Mouse (Mus musculus) forebrain, embryonic 12.5 days (tissue): ENCODE data around the gene Retreg1. TPM values are rescaled to one million over a fixed set of nuclear protein-coding genes. Genes with fewer than 3 reads are reported as not detected.
A peak's percentile ranks its signal among the peaks of the same experiment; 100 is the strongest.

Experiments used
- ATAC-seq: fragments of 200-750 bp; cut with Nextera tagmentation; 2 replicates; pipeline ENCODE4 v1.8.0; 2017; ENCODE audit warnings: moderate TSS enrichment; ENCODE audit not compliant: low FRiP score
- H3K27ac ChIP-seq: fragments of 300-500 bp; sonication (generic); 2 replicates; pipeline ENCODE4 v1.5.1; 2016; ENCODE audit warnings: mild to moderate bottlenecking
- H3K27me3 ChIP-seq: fragments of 300-500 bp; sonication (generic); 2 replicates; pipeline ENCODE4 v1.6.1; 2016; ENCODE audit warnings: mild to moderate bottlenecking
- H3K36me3 ChIP-seq: fragments of 300-500 bp; sonication (generic); replicated peaks from 2 replicates; pipeline ENCODE4 v1.6.1; 2016; ENCODE audit warnings: mild to moderate bottlenecking
- H3K4me1 ChIP-seq: fragments of 300-500 bp; sonication (generic); 2 replicates; pipeline ENCODE4 v1.6.1; 2016
- H3K4me2 ChIP-seq: fragments of 300-500 bp; sonication (generic); 2 replicates; pipeline ENCODE4 v1.6.1; 2016; ENCODE audit warnings: mild to moderate bottlenecking, moderate library complexity
- H3K4me3 ChIP-seq: fragments of 300-500 bp; sonication (generic); replicated peaks from 2 replicates; pipeline ENCODE4 v1.5.1; 2016; ENCODE audit warnings: mild to moderate bottlenecking
- H3K9ac ChIP-seq: fragments of 300-500 bp; sonication (generic); 2 replicates; pipeline ENCODE4 v1.6.1; 2016; ENCODE audit warnings: mild to moderate bottlenecking
- H3K9me3 ChIP-seq: fragments of 300-500 bp; sonication (generic); 2 replicates; pipeline ENCODE4 v1.6.1; 2016
- WGBS: fragments of 180-500 bp; shearing (Covaris S2); methylation state at CpG from one replicate; pipeline ENCODE4 v1.1.7; 2016; 5-methylcytosine and 5-hydroxymethylcytosine counted together
- polyA plus RNA-seq: library from polyadenylated mRNA; unstranded; fragments of >200 nt; fragmentation: Nextera tagmentation; extraction: Ambion mirVana; gene quantifications from 2 replicates; pipeline ENCODE4 v1.2.1, GENCODE M21; 2016

Retreg1 gene
- polyA plus RNA-seq, 1 experiment from 2014 or later, result 2.8 TPM

GRCm38 (mm10) chr15:25929518-25929917, 86.5 kb downstream of the Retreg1 start:
- Histone ChIP-seq H3K4me2 (no peak overlapping the region), H3K27ac (no peak overlapping the region), H3K27me3 (no peaks in the 10 kb centered on the region), H3K9me3 (no peaks in the 10 kb centered on the region), H3K9ac (no peak overlapping the region), H3K4me3 (no peak overlapping the region), H3K4me1 (0 out of 2 replicates have a peak, but pooled peaks cover 5% of the 10 kb centered on the region), H3K36me3 (no peaks in the 10 kb centered on the region)
- 91% methylated on average over 11 of the region's 11 CpGs for WGBS
- no peak for ATAC-seq

DNA sequence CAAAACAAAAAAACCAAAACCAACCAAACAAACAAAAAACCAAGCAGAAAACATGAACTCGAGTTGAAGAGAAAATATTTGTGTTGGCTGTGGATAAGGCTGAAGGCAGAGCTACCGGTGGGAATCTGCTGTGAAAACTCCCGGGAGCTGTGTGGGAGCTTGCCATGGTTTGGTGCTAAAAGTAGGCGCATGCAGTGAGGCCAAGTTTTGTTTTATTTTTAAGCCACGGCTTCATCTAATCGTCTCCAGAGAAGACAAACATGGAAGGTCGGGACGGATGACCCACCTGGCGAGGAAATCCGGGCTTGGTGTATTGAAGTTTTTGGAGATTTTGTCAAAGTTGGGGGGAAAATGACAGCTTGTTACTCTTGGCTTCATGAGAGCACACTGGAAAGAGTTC, 87.0 kb downstream of the Retreg1 start:
- 80% methylated on average over 10 of the region's 10 CpGs for WGBS
- Histone ChIP-seq H3K27me3 (no peaks in the 10 kb centered on the region), H3K36me3 (no peaks in the 10 kb centered on the region), H3K4me2 (no peak overlapping the region), H3K9ac (no peak overlapping the region), H3K9me3 (no peaks in the 10 kb centered on the region), H3K4me1 (0 out of 2 replicates have a peak, but pooled peaks cover 5% of the 10 kb centered on the region), H3K4me3 (no peak overlapping the region), H3K27ac (no peak overlapping the region)
- no peak for ATAC-seq

DNA sequence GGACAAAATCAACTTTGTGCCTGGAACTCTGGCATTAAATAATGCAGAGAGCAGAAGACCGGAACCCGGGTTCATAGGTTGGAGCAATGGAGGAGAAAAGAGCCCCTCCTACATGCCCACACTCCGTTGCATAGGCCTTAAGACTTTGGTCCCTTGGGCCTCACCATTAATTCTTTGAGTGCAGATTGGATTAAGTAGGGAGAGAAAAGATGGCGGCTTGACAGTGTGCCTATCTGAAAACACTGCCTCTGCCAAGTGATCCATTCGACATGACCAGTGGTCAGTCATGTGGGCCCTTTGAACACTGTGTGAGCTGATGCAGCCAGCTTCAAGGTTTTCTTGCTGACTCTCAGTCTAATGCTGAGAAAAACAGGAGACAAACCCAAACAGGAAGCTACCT, 87.7 kb downstream of the Retreg1 start:
- no peak overlapping the region for H3K4me2 ChIP-seq
- no peak overlapping the region for H3K27ac ChIP-seq
- no peak overlapping the region for H3K9ac ChIP-seq
- no peaks in the 10 kb centered on the region for H3K27me3 ChIP-seq
- no peak overlapping the region for H3K4me3 ChIP-seq
- WGBS, result 87% methylated on average over 5 of the region's 5 CpGs
- H3K4me1 ChIP-seq, result 0 out of 2 replicates have a peak, but pooled peaks cover 5% of the 10 kb centered on the region
- H3K9me3 ChIP-seq, result no peaks in the 10 kb centered on the region
- no peaks in the 10 kb centered on the region for H3K36me3 ChIP-seq
- ATAC-seq, result no peak

DNA sequence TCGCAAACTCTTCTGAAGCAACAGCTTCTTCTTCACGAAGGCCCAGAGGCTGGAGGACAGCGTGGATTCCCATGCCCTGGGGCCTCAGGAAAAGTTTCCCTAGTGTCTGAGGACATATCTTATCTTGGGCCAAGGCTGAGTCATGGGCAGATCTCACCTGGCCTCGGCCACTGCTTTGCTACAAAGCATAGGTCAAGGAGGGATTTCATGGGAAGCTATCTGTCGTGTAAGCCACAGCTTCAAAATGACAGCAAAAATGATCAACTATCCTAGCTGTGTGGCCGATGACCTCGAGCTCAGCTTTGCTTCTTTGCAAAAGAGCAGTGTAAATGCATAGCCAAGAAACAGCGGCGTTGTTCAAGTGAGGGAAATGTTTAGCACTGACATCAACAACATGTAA, 89.5 kb downstream of the Retreg1 start:
- 88% methylated on average over 9 of the region's 9 CpGs for WGBS

GRCm38 (mm10) chr15:25932937-25933684, 90.1 kb downstream of the Retreg1 start:
- ATAC-seq, result no peak
- Histone ChIP-seq H3K9ac (no peak overlapping the region), H3K4me1 (0 out of 2 replicates have a peak, but pooled peaks cover 5% of the 10 kb centered on the region), H3K27me3 (no peaks in the 10 kb centered on the region), H3K4me2 (no peak overlapping the region), H3K4me3 (no peak overlapping the region), H3K36me3 (no peaks in the 10 kb centered on the region), H3K9me3 (no peaks in the 10 kb centered on the region), H3K27ac (no peak overlapping the region)
- WGBS, result 69% methylated on average over 16 of the region's 16 CpGs

More for the DNA sequence above, 89.5 kb downstream of the Retreg1 start:
- Histone ChIP-seq H3K4me1 (0 out of 2 replicates have a peak, but pooled peaks cover 5% of the 10 kb centered on the region), H3K9me3 (no peaks in the 10 kb centered on the region), H3K27me3 (no peaks in the 10 kb centered on the region), H3K9ac (no peak overlapping the region), H3K36me3 (no peaks in the 10 kb centered on the region), H3K27ac (no peak overlapping the region), H3K4me2 (no peak overlapping the region), H3K4me3 (no peak overlapping the region)
- ATAC-seq, result no peak

- 0 out of 2 replicates have a peak, but pooled peaks cover 5% of the 10 kb centered on the region for H3K4me1 ChIP-seq
- no peaks in the 10 kb centered on the region for H3K9me3 ChIP-seq
- H3K36me3 ChIP-seq, result no peaks in the 10 kb centered on the region
- no peak overlapping the region for H3K9ac ChIP-seq
- no peak overlapping the region for H3K4me3 ChIP-seq
- 75% methylated on average over 7 of the region's 7 CpGs for WGBS
- H3K27ac ChIP-seq, result no peak overlapping the region
- H3K27me3 ChIP-seq, result no peaks in the 10 kb centered on the region
- ATAC-seq, result no peak
- H3K4me2 ChIP-seq, result no peak overlapping the region
These were observed 90.7 kb downstream of the Retreg1 start for GRCm38 (mm10) chr15:25933685-25934108.

- H3K27ac ChIP-seq, result no peak overlapping the region
- no peaks in the 10 kb centered on the region for H3K36me3 ChIP-seq
- no peak overlapping the region for H3K4me2 ChIP-seq
- no peaks in the 10 kb centered on the region for H3K9me3 ChIP-seq
- no peak for ATAC-seq
- 0 out of 2 replicates have a peak, but pooled peaks cover 5% of the 10 kb centered on the region for H3K4me1 ChIP-seq
- 86% methylated on average over 7 of the region's 7 CpGs for WGBS
- H3K4me3 ChIP-seq, result no peak overlapping the region
- H3K27me3 ChIP-seq, result no peaks in the 10 kb centered on the region
- no peak overlapping the region for H3K9ac ChIP-seq
These were observed 91.4 kb downstream of the Retreg1 start for GRCm38 (mm10) chr15:25934411-25934810.

DNA sequence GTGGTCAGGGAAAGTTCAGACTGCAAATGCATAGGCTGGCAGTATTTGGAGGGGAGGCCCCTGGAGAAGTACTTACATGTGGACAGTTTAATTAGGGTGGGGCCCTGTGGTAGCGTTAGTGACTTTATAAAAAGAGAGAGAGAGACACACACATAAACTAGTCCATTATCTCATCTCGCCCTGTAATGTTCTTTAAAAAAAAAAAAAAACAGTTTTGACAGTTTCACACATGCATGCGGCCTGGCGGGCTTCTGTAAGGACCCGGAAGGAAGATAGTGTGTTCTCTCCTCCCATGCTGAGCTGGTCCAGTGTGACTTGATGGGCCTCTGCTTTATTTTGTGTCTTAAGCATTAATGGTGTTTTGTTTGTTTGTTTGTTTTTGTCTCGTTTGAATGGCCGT, 95.5 kb downstream of the Retreg1 start:
- no peak overlapping the region for H3K4me3 ChIP-seq
- ATAC-seq, result no peak
- H3K4me2 ChIP-seq, result no peak overlapping the region
- no peak overlapping the region for H3K27ac ChIP-seq
- H3K9ac ChIP-seq, result no peak overlapping the region
- H3K27me3 ChIP-seq, result no peaks in the 10 kb centered on the region
- 0 out of 2 replicates have a peak, but pooled peaks cover 7% of the 10 kb centered on the region for H3K4me1 ChIP-seq
- H3K9me3 ChIP-seq, result no peaks in the 10 kb centered on the region
- no peaks in the 10 kb centered on the region for H3K36me3 ChIP-seq
- 85% methylated on average over 7 of the region's 7 CpGs for WGBS

DNA sequence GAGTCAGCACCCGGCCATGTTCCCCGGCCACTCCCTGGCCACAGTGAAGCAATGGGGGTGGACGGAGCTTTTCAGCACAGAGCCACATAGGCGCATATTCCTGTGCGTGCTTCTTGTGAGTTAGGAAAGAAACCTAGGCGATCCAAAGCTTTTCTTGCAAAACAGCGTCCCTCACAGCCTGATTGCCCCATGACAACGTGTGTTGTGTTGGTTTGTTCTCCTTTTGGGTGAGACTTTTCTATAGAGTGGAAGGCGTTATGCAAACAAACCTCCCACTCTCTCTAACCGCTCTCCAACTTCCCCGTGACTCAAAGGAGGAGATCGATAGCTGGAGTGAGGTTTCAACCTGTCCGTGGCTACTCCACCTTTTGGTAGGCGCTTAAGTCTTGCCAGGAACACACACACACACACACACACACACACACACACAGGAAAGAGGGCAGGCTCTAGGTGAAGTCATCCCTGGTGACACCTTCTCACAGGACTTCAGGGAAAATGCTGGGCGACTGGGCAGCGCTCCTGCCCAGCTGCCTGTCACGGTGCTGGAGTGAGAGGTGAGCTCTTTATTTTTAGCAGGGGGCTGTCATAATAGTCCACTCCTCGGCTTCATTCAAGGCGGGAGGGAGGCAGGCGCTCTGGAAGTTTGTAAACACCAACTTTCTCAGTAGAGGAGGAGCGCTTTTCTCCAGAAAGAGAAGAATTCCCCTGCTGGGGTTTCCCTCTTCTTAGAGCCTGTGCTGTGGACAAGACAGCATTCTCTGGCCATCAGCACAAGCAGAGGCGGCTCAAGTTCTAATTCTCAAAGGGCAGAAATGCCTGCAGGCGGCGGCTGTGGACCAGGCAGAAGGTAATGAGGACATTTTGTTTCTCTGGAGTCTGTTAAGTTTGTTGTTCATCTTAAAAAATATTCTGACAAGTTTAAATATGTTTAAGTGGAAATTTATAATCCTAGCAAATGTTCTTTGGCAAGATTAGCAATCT, 97.7 kb downstream of the Retreg1 start:
- H3K27ac ChIP-seq, result no peak overlapping the region
- no peaks in the 10 kb centered on the region for H3K27me3 ChIP-seq
- H3K4me1 ChIP-seq, result 0 out of 2 replicates have a peak, but pooled peaks cover 7% of the 10 kb centered on the region
- no peaks in the 10 kb centered on the region for H3K9me3 ChIP-seq
- H3K9ac ChIP-seq, result no peak overlapping the region
- H3K4me2 ChIP-seq, result 0 out of 2 replicates have a peak overlapping the region, but pooled peaks have one; percentile 8
- WGBS, result 34% methylated on average over 24 of the region's 24 CpGs
- no peaks in the 10 kb centered on the region for H3K36me3 ChIP-seq
- no peak overlapping the region for H3K4me3 ChIP-seq
- no peak for ATAC-seq

GRCm38 (mm10) chr15:25941514-25941913, 98.5 kb downstream of the Retreg1 start:
- Histone ChIP-seq H3K9ac (no peak overlapping the region), H3K4me3 (no peak overlapping the region), H3K4me2 (no peak overlapping the region), H3K4me1 (0 out of 2 replicates have a peak, but pooled peaks cover 7% of the 10 kb centered on the region), H3K27ac (no peak overlapping the region), H3K27me3 (no peaks in the 10 kb centered on the region), H3K36me3 (no peaks in the 10 kb centered on the region), H3K9me3 (no peaks in the 10 kb centered on the region)
- WGBS, result 89% methylated on average over 11 of the region's 11 CpGs
- ATAC-seq, result no peak

GRCm38 (mm10) chr15:25942415-25942814, 99.4 kb downstream of the Retreg1 start:
- Histone ChIP-seq H3K36me3 (no peaks in the 10 kb centered on the region), H3K4me2 (no peak overlapping the region), H3K4me1 (0 out of 2 replicates have a peak, but pooled peaks cover 7% of the 10 kb centered on the region), H3K4me3 (no peak overlapping the region), H3K9me3 (no peaks in the 10 kb centered on the region), H3K27ac (no peak overlapping the region), H3K27me3 (no peaks in the 10 kb centered on the region), H3K9ac (no peak overlapping the region)
- WGBS, result 63% methylated on average over 4 of the region's 4 CpGs
- no peak for ATAC-seq
